Mouse (Mus musculus) CD4-positive, CD25-positive, alpha-beta regulatory T cell, adult 4 months (primary cell): ENCODE data around the gene Cyp2c55. TPM values are rescaled to one million over a fixed set of nuclear protein-coding genes. Genes with fewer than 3 reads are reported as not detected.
A peak's percentile ranks its signal among the peaks of the same experiment; 100 is the strongest.

Source experiments
- ATAC-seq: one replicate; pipeline ENCODE4 v1.8.0; 2017
- polyA plus RNA-seq, 2 experiments: library from polyadenylated mRNA; unstranded; fragments of 100-300 nt; shearing (Covaris generic); gene quantifications; one replicate each; pipeline ENCODE4 v1.2.1; 2017

Cyp2c55 gene
- polyA plus RNA-seq: not detected

DNA sequence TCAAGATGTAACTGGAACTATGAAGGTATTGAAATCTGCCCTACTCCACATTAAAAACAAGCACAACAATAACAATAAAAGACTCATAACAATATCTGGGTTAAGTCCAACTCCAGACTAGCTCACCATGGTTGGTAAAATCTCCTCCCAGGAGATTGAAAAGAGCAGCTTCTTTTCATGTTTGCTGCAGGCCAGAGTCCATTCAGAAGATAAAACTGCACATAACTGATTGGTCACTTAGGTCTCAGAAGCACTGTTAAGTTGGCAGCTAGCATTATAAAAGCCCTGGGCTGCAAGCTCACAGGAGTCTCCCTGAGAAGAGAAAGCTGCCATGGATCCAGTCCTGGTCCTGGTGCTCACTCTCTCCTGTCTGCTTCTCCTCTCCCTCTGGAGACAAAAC is at the start of gene Cyp2c55:
Gene Cyp2c55, plus strand, starts transcription at position 305 of the 400 bp plus-strand sequence.
- ATAC-seq: no peak

DNA sequence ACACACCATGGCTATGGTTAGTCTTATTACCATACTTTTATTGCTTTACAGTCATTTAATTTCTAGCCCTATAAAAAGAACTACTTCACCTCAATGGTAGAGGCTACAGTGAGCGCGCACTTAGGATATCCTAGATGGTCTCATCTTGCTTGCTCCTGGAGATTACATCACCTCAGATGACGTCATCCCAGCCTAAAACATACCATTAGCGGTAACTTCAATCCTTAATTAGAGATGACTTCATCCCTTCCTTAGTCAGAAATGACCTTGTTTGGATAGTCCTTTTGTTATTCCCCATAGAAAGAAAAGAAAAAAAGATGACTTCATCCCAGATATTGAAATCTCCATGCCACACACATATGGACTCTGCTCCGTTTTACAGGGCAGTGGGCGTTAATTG is 36.1 kb upstream of the Cyp2c55 start:
- ATAC-seq: no peak

DNA sequence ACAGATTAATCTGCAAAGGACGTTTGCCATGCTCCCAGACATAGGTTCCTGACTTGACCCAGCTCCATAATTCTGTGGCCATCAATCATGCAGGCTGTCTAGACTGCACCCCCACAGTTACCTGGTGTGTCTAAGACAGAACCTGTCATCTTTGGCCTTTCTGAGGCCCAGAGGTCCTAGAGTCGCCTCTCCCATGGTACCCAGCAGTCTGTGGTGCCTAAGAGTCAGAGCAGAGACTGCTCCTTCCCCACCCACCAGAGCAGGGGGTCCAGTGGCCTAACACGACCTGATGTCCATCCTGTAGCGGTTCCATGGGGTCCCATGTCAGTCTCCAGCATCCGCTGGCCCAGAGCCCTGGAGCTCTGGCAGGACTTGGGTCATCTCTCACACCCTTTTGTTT is 34.2 kb upstream of the Cyp2c55 start:
- no peak for ATAC-seq

DNA sequence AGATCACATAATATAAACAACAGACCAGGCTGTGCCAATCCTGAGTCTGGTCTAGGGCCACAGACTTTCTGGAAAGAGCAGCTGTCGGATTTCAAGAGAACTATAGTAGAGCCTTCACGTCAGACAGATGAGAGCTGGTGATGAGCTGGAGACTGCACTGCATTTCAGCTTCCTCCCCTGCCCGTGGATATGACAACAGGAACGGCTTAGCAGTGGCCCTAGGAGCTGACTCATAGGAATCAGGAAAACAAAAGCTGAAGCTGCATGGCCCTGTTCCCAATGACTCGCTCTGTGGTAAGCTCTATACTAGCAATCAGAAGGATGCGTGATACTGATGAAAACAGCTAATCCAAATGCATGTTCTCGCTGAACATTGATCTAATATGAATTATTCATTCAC is 33.2 kb upstream of the Cyp2c55 start:
- ATAC-seq: no peak

DNA sequence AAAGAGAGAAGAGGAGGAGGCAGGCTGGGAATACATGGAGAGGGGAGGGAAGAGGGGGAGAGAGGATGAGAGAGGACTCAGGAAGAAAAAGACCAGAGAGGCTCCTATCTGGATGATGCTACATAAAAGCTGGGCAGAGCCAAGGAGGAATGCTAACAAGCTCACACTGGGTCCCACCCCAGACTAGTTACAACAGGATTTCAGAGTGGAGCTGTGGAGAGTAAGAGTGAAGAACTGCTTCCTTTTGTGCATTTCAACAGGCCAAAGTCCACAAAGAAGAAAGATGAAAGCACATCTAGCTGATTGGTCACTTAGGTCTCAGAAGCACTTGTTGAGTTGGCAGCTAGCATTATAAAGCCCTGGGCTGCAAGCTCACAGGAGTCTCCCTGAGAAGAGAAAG is 30.6 kb upstream of the Cyp2c55 start:
- no peak for ATAC-seq

DNA sequence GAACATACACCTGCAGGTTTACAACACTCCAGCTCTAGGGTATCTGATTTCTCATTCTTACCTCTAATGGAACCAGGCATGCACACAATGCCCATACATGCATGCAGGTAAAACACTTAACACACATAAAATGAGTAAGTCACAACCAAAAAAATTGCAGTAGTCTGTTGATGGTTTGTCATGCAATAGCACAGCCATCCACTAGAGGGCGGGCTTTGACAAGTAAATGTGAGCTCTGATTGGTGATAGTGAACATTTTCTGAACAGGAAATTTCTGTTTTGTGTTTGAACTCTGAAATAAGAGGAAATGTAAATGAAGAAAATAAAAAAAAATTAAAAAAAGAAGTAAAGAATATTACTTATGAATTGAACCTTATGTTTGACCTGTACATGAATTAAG is 24.9 kb upstream of the Cyp2c55 start:
- peak; percentile 56 for ATAC-seq

DNA sequence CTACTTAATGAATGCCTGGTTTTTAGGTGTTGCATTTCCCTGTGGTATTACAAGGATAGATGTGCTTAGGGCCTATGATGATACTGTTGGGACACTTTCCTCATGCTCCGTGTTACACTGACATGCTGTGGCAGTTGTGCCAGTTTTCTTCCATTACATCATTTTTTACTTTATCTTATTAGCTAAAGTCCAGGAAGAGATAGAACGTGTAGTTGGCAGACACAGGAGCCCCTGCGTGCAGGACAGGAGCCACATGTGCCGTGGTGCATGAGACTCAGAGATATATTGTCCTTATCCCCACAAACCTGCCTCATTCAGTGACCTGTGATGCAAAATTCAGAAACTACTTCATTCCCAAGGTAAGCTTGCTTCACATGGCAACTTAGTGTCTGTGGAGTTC is 8.6 kb upstream of the Cyp2c55 start:
- no peak for ATAC-seq

DNA sequence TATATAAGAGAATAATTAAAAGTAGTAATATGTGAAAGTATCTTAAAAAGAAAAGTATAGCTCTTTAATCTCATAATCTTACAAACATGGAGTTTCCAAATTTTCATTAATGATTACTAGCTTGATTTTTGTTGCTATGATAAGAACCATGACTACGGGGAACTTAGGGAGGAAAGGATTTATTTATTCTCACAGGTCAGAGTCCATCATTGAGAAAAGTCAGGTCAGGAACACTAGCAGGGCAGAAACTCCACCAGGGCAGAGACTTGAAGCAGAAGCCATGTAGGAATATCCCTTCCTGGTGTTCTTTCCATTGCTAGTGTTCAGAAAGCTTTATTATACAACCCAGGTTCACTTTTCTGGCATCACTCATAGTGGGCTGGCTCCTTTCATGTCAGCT is 8.1 kb upstream of the Cyp2c55 start:
- no peak for ATAC-seq

DNA sequence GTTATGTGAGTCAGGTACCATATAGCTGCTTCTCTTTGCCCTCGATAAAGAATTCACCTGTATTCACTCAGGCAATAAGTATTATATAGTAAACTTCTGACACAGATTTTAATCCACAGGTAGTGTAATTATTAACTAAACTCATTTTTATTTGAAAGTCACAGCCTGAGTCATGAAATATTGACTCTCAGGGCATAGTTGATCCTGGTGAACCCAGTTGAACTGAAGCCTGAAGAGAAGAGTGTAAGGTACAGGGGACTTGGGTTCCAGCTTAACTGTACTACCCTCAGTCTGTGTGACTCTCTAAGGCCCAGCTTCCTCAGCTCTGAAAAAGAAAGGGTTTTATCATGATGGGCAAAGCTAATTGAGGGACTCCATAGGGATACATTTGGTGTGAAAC is 1.7 kb upstream of the Cyp2c55 start:
- ATAC-seq: no peak

DNA sequence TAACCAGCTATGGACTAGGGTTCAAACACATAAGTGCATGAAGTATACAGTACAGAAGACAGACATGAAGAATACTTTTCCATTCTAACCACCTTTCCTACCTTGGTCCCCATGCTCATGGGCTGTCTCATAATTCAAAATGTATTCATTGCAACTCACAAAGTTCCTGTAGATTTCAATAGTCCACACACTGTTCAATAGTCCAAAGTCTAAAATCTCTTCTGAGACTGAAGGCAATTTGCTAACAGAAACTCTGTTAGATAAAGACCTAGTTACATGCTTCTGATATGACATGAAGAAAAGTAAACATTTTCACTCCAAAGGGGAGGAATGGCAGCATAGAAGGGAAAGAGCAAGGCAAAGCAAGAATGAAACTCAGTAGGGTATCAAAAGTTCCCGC is 51.1 kb downstream of the Cyp2c55 start:
- no peak for ATAC-seq

DNA sequence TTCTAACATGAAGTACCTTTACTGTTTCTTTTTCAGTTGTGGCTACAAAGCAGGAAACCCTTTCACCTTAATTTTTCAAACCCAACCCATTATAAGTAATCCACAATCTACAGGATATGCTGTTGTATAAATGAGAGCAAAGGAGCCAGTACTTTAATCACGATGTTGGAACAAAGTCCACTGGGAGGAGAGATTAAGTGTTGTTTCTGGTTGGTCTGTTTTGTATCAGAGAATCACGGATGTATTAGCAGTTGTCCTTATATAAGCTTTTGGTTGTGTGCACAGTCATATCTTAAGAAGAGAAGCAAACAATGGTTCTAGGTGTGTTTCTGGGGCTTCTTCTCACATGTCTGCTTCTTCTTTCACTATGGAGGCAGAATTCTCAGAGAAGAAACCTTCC is 53.9 kb downstream of the Cyp2c55 start, which contains the start of gene Cyp2c65:
Gene Cyp2c65, plus strand, starts transcription at position 297 of the 400 bp plus-strand sequence.
- no peak for ATAC-seq

Other genes starting within 250 kb of the Cyp2c55 start
- 10 to 100 TPM in 1 of 2 experiments, 1 to 10 TPM in 1; 7.9 to 10.0 TPM for gene Noc3l, start 187.8 kb upstream of the Cyp2c55 start, polyA plus RNA-seq
- gene Tbc1d12, start 170.4 kb upstream of the Cyp2c55 start, polyA plus RNA-seq: 1 to 10 TPM in 1 of 2 experiments, under 1 TPM in 1; 0.62 to 1.2 TPM
- gene Hells, start 76.1 kb upstream of the Cyp2c55 start, polyA plus RNA-seq: 10 to 100 TPM; 17.6 to 18.3 TPM
- not detected for gene Cyp2c65, start 54.0 kb downstream of the Cyp2c55 start, polyA plus RNA-seq
- gene Cyp2c66, start 106.9 kb downstream of the Cyp2c55 start, polyA plus RNA-seq: not detected